Mouse (Mus musculus): ENCODE data around the gene Tmem165. TPM values are rescaled to one million over a fixed set of nuclear protein-coding genes. Genes with fewer than 3 reads are reported as not detected.

The Tmem165 gene
- polyA plus RNA-seq, 1 experiment: 63.9 TPM

DNA sequence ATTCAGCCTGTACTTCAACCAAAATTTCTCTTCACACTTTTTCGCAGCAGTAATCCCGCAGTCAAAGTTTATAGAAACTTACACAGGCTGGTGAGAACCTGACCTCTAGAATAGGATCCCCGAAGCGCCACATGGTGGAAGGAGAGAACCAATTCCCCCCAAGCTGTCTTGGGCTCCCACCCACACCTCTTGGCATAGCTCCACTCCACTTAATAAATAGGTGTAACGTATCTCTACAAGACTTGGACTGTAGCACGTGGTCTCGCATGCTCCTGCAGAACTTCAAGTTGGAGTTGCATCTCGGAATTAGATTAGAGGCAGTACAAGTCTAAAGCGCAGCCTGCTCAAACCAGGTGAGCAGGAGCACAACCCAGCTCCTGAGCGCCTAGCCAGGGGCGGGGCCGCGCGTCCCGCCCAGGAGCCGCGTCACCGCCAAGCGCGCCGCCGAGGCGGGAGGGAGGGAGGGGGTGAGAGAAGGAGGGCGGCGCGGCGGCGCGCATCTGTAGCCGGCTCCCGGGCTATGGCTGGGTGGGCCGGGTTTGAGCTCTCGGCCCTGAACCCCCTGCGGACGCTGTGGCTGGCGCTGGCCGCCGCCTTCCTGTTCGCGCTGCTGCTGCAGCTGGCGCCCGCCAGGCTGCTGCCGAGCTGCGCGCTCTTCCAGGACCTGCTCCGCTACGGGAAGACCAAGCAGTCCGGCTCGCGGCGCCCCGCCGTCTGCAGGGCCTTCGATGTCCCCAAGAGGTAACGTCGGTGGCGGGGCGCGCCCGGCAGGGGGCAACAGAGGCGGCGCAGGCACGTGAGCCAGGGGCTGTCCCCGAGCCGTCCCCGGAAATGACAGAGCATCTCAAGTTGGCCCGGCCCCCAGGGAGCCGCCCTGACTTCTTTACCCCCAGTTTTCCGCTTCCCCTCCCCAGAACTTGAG is 43.6 kb upstream of the Tmem165 start, which contains the start of gene Srd5a3:
Gene Srd5a3, plus strand, starts transcription at position 464 of the 922 bp plus-strand sequence.
- TF ChIP-seq CTCF (IDR thresholded peaks at IDR 0.05; ENCODE audit: borderline replicate concordance, control insufficient read depth, extremely low read depth, insufficient read depth, low read length, poor library complexity) (peak; percentile 92), POLR2A (IDR thresholded peaks at IDR 0.05; ENCODE audit: control insufficient read depth, extremely low read depth, insufficient read depth, low read length, poor library complexity) (peak; percentile 87)
- H3K4me3 ChIP-seq (ENCODE audit: control insufficient read depth, insufficient read depth, low read length): peak within 1 kb of the TSS; percentile 57
- 1% methylated on average over 68 of the region's 69 CpGs for WGBS
- H3K36me3 ChIP-seq (ENCODE audit: control insufficient read depth, insufficient read depth, low read length): no peaks in the 10 kb centered on the region
- peak; percentile 99 for DNase-seq
- H3K27ac ChIP-seq (ENCODE audit: control insufficient read depth, insufficient read depth, low read length): peak within 1 kb of the TSS; percentile 76
- no peaks in the 10 kb centered on the region for H3K27me3 ChIP-seq (ENCODE audit: control insufficient read depth, insufficient read depth, low read length)
- peaks cover 9% of the 10 kb centered on the region for H3K4me1 ChIP-seq (replicated peaks; ENCODE audit: control insufficient read depth, insufficient read depth, low read length)

- H3K4me3 ChIP-seq (ENCODE audit: control insufficient read depth, insufficient read depth, low read length): peak overlapping the region; percentile 57
- no peaks in the 10 kb centered on the region for H3K27me3 ChIP-seq (ENCODE audit: control insufficient read depth, insufficient read depth, low read length)
- no peak for DNase-seq
- H3K27ac ChIP-seq (ENCODE audit: control insufficient read depth, insufficient read depth, low read length): peak overlapping the region; percentile 76
- no peaks in the 10 kb centered on the region for H3K36me3 ChIP-seq (ENCODE audit: control insufficient read depth, insufficient read depth, low read length)
- WGBS: 5% methylated on average over 9 of the region's 9 CpGs
- peaks cover 9% of the 10 kb centered on the region for H3K4me1 ChIP-seq (replicated peaks; ENCODE audit: control insufficient read depth, insufficient read depth, low read length)
- TF ChIP-seq CTCF (IDR thresholded peaks at IDR 0.05; ENCODE audit: borderline replicate concordance, control insufficient read depth, extremely low read depth, insufficient read depth, low read length, poor library complexity) (no peak), POLR2A (IDR thresholded peaks at IDR 0.05; ENCODE audit: control insufficient read depth, extremely low read depth, insufficient read depth, low read length, poor library complexity) (no peak)
Observed at GRCm38 (mm10) chr5:76140730-76141066, 43.0 kb upstream of the Tmem165 start.

DNA sequence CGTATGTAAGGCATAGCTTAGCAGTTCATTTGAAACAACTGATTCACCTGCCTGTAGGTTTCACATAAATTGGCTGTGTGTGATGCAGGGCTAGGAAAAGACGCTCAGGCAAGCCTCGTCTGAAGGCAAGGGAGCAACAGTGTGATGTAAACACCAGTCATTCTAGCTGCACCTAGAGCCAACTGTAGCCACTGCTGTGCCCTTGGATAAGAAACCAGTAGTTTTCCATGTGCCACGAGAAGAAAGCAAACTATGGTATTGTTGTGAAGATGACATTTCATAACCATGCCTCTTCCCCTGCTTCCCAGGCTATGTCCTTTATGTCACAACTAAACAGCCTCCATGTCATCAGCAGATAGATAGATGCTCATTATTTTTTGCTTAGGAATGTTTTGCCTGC is 40.3 kb upstream of the Tmem165 start:
- peaks cover 9% of the 10 kb centered on the region for H3K4me1 ChIP-seq (replicated peaks; ENCODE audit: control insufficient read depth, insufficient read depth, low read length)

DNA sequence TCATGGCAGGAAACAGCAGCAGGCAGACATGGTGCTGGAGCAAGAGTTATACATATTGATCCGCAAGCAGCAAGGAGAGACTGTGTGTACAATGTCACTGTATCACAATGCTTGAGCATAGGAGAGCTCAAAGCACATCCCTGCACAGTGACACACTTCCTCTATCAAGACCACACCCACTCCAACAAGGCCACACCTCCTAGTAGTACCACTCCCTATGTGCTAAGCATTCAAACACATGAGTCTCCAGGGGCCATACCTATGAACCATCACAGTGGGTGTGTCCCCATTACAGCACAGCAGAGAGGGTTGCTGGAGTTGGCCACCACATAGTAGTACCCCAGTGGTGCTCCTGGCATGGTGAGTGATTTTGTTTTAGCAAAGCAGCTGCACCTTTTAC is 37.3 kb upstream of the Tmem165 start:
- no peak for DNase-seq
- Histone ChIP-seq H3K4me1 (replicated peaks; ENCODE audit: control insufficient read depth, insufficient read depth, low read length) (no peaks in the 10 kb centered on the region), H3K27me3 (ENCODE audit: control insufficient read depth, insufficient read depth, low read length) (no peaks in the 10 kb centered on the region), H3K36me3 (ENCODE audit: control insufficient read depth, insufficient read depth, low read length) (no peaks in the 10 kb centered on the region), H3K4me3 (ENCODE audit: control insufficient read depth, insufficient read depth, low read length) (no peak overlapping the region), H3K27ac (ENCODE audit: control insufficient read depth, insufficient read depth, low read length) (no peak overlapping the region)
- TF ChIP-seq CTCF (IDR thresholded peaks at IDR 0.05; ENCODE audit: borderline replicate concordance, control insufficient read depth, extremely low read depth, insufficient read depth, low read length, poor library complexity) (no peak), POLR2A (IDR thresholded peaks at IDR 0.05; ENCODE audit: control insufficient read depth, extremely low read depth, insufficient read depth, low read length, poor library complexity) (no peak)
- 100% methylated on average over 1 of the region's 1 CpGs for WGBS

More for the DNA sequence above, 40.3 kb upstream of the Tmem165 start:
- no peaks in the 10 kb centered on the region for H3K27me3 ChIP-seq (ENCODE audit: control insufficient read depth, insufficient read depth, low read length)
- WGBS: 94% methylated on average over 4 of the region's 4 CpGs
- H3K4me3 ChIP-seq (ENCODE audit: control insufficient read depth, insufficient read depth, low read length): no peak overlapping the region
- no peak overlapping the region for H3K27ac ChIP-seq (ENCODE audit: control insufficient read depth, insufficient read depth, low read length)
- no peak for DNase-seq
- no peaks in the 10 kb centered on the region for H3K36me3 ChIP-seq (ENCODE audit: control insufficient read depth, insufficient read depth, low read length)
- no peak for TF ChIP-seq CTCF (IDR thresholded peaks at IDR 0.05; ENCODE audit: borderline replicate concordance, control insufficient read depth, extremely low read depth, insufficient read depth, low read length, poor library complexity)
- no peak for TF ChIP-seq POLR2A (IDR thresholded peaks at IDR 0.05; ENCODE audit: control insufficient read depth, extremely low read depth, insufficient read depth, low read length, poor library complexity)

DNA sequence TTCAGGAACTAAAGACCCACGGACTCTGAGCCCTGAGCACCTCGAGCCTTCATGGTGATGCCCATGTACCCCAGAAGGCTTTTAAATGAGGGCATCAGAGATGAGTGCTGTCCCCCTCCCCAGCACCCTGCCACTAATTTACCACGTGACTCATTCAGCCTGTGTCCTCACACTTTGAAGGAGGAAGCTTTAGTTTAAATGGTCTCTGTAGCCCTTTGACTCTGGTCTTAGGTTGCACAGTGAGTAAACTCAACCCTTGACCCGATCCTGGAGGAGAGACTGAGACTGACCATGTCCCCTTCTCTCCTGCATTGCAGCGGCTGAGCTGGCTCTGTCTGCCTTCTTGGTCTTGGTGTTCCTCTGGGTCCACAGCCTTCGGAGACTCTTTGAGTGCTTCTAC is 34.2 kb upstream of the Tmem165 start:
- Histone ChIP-seq H3K27me3 (ENCODE audit: control insufficient read depth, insufficient read depth, low read length) (no peaks in the 10 kb centered on the region), H3K4me1 (replicated peaks; ENCODE audit: control insufficient read depth, insufficient read depth, low read length) (no peaks in the 10 kb centered on the region), H3K36me3 (ENCODE audit: control insufficient read depth, insufficient read depth, low read length) (no peaks in the 10 kb centered on the region), H3K4me3 (ENCODE audit: control insufficient read depth, insufficient read depth, low read length) (no peak overlapping the region), H3K27ac (ENCODE audit: control insufficient read depth, insufficient read depth, low read length) (no peak overlapping the region)
- no peak for DNase-seq
- WGBS: 100% methylated on average over 6 of the region's 6 CpGs
- TF ChIP-seq POLR2A (IDR thresholded peaks at IDR 0.05; ENCODE audit: control insufficient read depth, extremely low read depth, insufficient read depth, low read length, poor library complexity) (no peak), CTCF (IDR thresholded peaks at IDR 0.05; ENCODE audit: borderline replicate concordance, control insufficient read depth, extremely low read depth, insufficient read depth, low read length, poor library complexity) (no peak)

- WGBS: 95% methylated on average over 6 of the region's 6 CpGs
Observed at GRCm38 (mm10) chr5:76152956-76153355, 30.7 kb upstream of the Tmem165 start.

More at GRCm38 (mm10) chr5:76152956-76153355, 30.7 kb upstream of the Tmem165 start:
- no peaks in the 10 kb centered on the region for H3K36me3 ChIP-seq (ENCODE audit: control insufficient read depth, insufficient read depth, low read length)
- DNase-seq: no peak
- TF ChIP-seq POLR2A (IDR thresholded peaks at IDR 0.05; ENCODE audit: control insufficient read depth, extremely low read depth, insufficient read depth, low read length, poor library complexity) (no peak), CTCF (IDR thresholded peaks at IDR 0.05; ENCODE audit: borderline replicate concordance, control insufficient read depth, extremely low read depth, insufficient read depth, low read length, poor library complexity) (no peak)
- no peak overlapping the region for H3K4me3 ChIP-seq (ENCODE audit: control insufficient read depth, insufficient read depth, low read length)
- H3K27me3 ChIP-seq (ENCODE audit: control insufficient read depth, insufficient read depth, low read length): no peaks in the 10 kb centered on the region
- H3K27ac ChIP-seq (ENCODE audit: control insufficient read depth, insufficient read depth, low read length): no peak overlapping the region
- no peaks in the 10 kb centered on the region for H3K4me1 ChIP-seq (replicated peaks; ENCODE audit: control insufficient read depth, insufficient read depth, low read length)
